Mouse (Mus musculus) layer of hippocampus, postnatal 25 days (tissue): ENCODE measurements around the gene 5330417C22Rik. TPM values are rescaled to one million over a fixed set of nuclear protein-coding genes. Genes with fewer than 3 reads are reported as not detected.
"Not testable (repeated sequence)": the region's sequence is repeated elsewhere in the genome, so short reads cannot be mapped to it uniquely, and the experiment has no call there.

Experiments used
- DNase-seq, 2 experiments: peaks; one replicate each; pipeline ENCODE4 v3.0.0; 2022; ENCODE audit warnings: mixed read lengths in 2 of 2, low spot score in 1 of 2; ENCODE audit errors: extremely low spot score in 1 of 2
- total RNA-seq, 2 experiments: library from RNA; stranded (reverse); gene quantifications; 2 replicates each; pipeline ENCODE4 v1.2.3; 2021

The 5330417C22Rik gene
- total RNA-seq, 2 experiments from 2014 or later, result 24.2 to 27.8 TPM

GRCm38 (mm10) chr3:108533114-108533885 lies 3.0 kb downstream of the 5330417C22Rik start:
- DNase-seq, result no peak

- no peak for DNase-seq
Measured at GRCm38 (mm10) chr3:108528489-108528888, 7.8 kb downstream of the 5330417C22Rik start.

- DNase-seq, result no peak
Measured at GRCm38 (mm10) chr3:108523415-108523814, 12.9 kb downstream of the 5330417C22Rik start.

GRCm38 (mm10) chr3:108518276-108518675 lies 18.1 kb downstream of the 5330417C22Rik start:
- DNase-seq, result no peak

GRCm38 (mm10) chr3:108513465-108513864 lies 22.9 kb downstream of the 5330417C22Rik start:
- no peak for DNase-seq

GRCm38 (mm10) chr3:108510716-108511483 lies 25.4 kb downstream of the 5330417C22Rik start:
- DNase-seq, result peak in 1 of 2 experiments; percentile 34

- no peak for DNase-seq
Measured at GRCm38 (mm10) chr3:108510156-108510555, 26.2 kb downstream of the 5330417C22Rik start.

GRCm38 (mm10) chr3:108508745-108509474 lies 27.4 kb downstream of the 5330417C22Rik start:
- DNase-seq, result no peak

- no peak for DNase-seq
Measured at GRCm38 (mm10) chr3:108503908-108504307, 32.4 kb downstream of the 5330417C22Rik start.

- DNase-seq, result not testable (repeated sequence)
Measured at GRCm38 (mm10) chr3:108501411-108501810, 34.9 kb downstream of the 5330417C22Rik start.

GRCm38 (mm10) chr3:108499826-108500225 lies 36.5 kb downstream of the 5330417C22Rik start:
- no peak for DNase-seq

GRCm38 (mm10) chr3:108497602-108498001 lies 38.7 kb downstream of the 5330417C22Rik start:
- no peak for DNase-seq

GRCm38 (mm10) chr3:108495486-108495885 lies 40.9 kb downstream of the 5330417C22Rik start:
- no peak for DNase-seq

- DNase-seq, result no peak
Measured at GRCm38 (mm10) chr3:108494861-108495474, 41.4 kb downstream of the 5330417C22Rik start.

GRCm38 (mm10) chr3:108489968-108490367 lies 46.4 kb downstream of the 5330417C22Rik start:
- no peak for DNase-seq

- DNase-seq, result no peak
Measured at GRCm38 (mm10) chr3:108484749-108485148, 51.6 kb downstream of the 5330417C22Rik start.

- no peak for DNase-seq
Measured at GRCm38 (mm10) chr3:108478800-108479199, 57.5 kb downstream of the 5330417C22Rik start.

GRCm38 (mm10) chr3:108476761-108477619 lies 59.3 kb downstream of the 5330417C22Rik start:
- DNase-seq, result no peak

- DNase-seq, result no peak
Measured at GRCm38 (mm10) chr3:108475496-108475895, 60.8 kb downstream of the 5330417C22Rik start.
